Mouse (Mus musculus): ENCODE data around the gene Socs1. TPM values are rescaled to one million over a fixed set of nuclear protein-coding genes. Genes with fewer than 3 reads are reported as not detected.
"Not testable (repeated sequence)": the region's sequence is repeated elsewhere in the genome, so short reads cannot be mapped to it uniquely, and the experiment has no call there.

Socs1 gene
- total RNA-seq (2021): 1 to 10 TPM; 1.2 to 1.5 TPM

DNA sequence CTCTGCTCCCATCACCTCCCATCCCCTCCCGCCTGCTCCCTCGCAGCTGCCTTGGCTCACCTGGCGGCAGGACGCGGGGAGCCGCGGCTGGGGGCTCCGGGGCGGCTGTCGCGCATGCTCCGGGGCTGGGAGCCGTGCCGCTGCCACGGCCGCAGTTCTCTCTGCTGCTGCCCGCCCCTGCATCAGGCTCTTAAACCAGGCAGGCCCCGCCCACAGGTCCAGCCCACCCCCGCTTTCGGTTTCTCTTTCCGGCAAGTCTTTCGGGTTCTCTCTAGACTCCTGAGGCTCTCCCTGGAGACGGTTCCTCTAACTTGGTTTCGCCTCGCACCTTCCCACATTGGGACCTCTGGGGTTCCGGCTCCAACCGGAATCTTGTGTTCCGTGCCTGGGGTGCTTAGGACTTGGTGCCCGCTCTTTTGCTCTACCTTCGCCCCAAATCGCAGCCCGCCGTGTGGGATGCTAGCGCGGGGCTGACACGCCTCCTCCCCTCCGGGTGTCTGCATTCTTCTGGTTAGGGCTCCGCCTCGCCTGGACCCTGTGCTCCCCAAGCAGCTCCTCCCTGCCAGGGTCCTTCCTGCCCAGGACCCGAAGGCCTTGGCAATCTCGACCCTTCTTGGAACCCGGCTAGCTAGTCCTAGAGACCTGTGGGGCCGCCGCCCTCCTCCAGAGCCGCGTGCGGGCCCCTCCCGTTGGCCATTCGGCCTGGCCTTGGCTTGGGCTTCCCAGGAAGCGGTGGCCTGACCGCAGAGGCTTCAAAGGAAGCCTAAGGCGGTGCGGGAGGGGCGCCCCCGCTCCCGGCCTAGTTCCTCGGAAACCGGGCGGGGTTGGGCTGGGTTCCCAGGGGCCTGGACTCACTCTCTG, at the start of gene Socs1:
Socs1 (minus strand) TSS at position 166 of the 861 bp plus-strand sequence.
- intact Hi-C loops (cut with DNase I): loop anchor here (1.0 to 5.0 kb wide), 7 partner anchors 47 to 215 kb away; no protein-coding TSS in a partner anchor
- peak; percentile 88 to 91 for DNase-seq

DNA sequence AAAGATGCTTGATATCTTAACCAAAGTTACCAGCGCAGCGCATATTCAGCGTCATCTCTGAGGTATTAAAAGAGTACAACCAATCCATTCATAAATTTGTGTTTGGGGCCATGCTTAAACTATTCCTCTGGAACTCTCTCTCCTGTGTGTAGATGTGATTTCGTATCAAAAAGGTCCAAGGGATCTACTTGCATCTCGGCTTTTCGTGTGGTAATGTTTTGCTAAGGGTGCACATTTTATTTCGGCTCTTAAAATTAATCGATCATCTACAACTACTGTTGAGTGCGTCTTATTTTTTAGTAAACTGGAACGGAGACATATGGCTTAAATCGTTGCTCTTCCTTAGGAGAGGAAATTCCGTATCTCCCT, 49.2 kb upstream of the Socs1 start:
- intact Hi-C loops (cut with DNase I): no loop called here

DNA sequence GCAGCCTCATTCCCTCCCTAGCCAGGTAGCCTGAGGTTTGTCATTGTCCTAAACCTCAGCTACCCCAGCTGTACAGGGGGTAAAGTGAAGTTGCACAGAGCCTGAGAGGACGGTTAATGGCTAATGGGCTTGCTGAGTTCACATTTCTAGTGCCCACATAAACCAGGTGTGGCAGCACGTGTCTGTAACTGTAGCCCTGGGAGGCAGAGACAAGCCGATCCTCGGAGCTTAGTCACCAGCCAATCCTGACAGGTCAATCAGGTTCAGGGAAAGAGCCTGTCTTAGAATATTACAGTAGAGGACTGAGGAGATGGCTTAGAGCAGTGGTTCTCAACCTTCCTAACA, 43.1 kb upstream of the Socs1 start:
- no peak for DNase-seq
- intact Hi-C loops (cut with DNase I): no loop called here

More for the DNA sequence above, 49.2 kb upstream of the Socs1 start:
- no peak for DNase-seq

DNA sequence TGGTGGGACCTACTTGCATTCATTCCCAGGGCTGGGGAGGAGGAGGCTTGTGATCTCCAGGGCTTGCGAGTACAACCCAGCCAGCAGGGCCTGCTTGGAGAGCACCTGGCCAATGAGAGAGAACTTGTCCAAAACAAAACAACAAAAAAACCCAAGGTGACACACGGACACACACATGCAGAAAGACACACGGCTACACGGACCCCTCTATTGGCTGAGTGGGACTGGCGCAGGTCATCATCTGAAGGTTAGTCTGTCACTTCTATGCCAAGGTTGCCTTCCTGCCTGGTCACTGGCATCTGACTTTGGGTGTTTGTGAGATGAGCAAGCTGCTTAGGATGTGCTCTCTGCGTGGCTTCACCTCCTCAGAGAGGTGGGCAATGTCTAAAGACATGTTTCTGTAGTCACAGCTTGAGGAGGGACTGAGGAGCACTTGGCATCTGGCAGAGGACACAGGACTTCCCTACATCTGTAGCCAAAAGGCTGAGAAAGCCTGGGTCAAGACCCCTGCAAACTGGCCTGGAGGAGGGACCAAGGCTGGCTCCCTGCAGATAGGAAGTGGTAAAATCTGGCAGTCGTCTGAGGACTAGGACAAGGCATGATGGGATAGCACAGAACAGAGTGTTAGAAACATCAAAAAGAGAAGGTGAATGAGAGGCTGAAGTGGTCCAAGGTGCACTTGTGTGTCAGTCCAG, 42.6 kb upstream of the Socs1 start:
- DNase-seq: no peak
- intact Hi-C loops (cut with DNase I): no loop called here

DNA sequence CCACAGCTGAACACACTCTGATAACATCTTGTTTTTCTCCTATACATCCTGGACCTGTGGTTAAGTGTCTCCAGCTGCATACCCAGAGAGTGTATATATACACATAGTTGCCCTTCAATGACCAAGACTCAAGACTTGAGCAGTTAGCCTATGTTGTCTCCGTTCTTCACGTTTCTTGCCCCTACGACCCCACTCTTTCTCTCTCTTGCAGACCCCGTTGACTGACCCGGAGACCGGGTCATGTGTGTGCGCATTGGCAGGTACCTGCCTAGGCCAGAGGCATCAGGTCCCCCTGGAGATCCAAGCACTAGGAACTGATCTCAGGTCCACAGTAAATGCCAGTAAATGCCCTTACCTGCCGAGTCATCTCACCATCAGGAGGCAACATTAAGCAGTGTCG, 41.9 kb upstream of the Socs1 start:
- intact Hi-C loops (cut with DNase I): no loop called here
- no peak for DNase-seq

GRCm38 (mm10) chr16:10825840-10826239, 40.5 kb upstream of the Socs1 start:
- no peak for DNase-seq
- intact Hi-C loops (cut with DNase I): no loop called here

GRCm38 (mm10) chr16:10824536-10824935, 39.2 kb upstream of the Socs1 start:
- intact Hi-C loops (cut with DNase I): no loop called here

DNA sequence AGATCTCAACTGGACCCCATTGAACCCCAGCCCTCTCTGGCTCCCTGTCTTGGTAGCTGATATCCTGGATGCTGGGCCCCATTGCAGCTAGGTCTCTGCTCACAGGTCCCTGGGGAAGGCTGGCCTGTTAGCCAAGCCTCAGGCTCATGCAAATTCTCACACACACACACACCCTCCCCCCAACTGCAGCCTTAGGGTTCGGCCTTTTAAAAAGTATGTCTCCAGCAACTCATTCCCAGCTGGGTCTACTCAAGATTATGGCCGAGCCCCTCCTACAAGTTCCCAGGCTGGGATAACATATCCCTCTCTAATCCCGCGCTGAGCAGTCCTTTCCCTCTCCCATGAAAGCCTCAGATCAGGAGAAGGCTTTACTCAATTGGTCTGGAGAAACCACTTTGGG, 36.1 kb upstream of the Socs1 start:
- no peak for DNase-seq
- intact Hi-C loops (cut with DNase I): no loop called here

More at GRCm38 (mm10) chr16:10824536-10824935, 39.2 kb upstream of the Socs1 start:
- DNase-seq: no peak

GRCm38 (mm10) chr16:10819966-10820365, 34.6 kb upstream of the Socs1 start:
- intact Hi-C loops (cut with DNase I): no loop called here
- DNase-seq: peak in 1 of 2 experiments; percentile 40

- DNase-seq: no peak
- intact Hi-C loops (cut with DNase I): no loop called here
These were observed 33.3 kb upstream of the Socs1 start for GRCm38 (mm10) chr16:10818579-10819135.

DNA sequence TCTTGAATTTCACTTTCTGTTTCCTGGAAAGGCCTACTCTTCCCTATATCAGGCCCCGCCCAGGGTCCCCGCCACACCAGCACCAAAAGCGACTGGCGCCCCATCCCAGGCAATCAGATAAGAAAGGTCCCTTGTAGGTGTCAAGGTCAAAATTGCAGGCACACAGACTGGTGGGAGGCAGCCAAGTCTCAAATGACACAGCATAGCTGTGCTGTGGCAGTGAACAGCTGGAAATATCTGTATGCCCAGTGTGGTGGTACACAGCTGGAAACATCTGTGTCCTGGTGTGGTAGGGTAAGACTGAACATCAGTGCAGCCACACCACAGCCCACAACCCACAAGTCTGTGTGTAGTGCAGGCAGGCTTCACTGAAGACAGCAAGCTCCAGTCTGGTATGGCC, 29.5 kb upstream of the Socs1 start:
- intact Hi-C loops (cut with DNase I): no loop called here
- no peak for DNase-seq

DNA sequence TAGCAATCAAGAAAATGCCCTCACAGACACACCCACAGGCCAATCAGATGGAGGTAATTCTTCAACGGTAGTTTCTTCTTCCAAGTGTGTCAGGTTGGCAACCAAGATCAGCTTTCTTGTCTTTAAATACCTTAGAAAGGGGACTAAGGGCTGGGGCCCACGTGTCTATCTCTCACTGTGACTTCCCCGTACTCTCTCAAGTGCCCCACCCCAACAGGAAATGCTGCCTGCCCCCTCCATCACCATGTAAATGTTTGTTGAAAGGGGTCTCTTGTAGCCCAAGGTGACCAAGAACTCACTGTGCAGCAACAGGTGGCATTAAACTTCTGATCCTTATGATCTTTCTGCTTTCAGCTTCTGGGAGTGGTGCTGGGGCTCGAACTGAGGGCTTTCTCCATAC, 28.4 kb upstream of the Socs1 start:
- DNase-seq: no peak
- intact Hi-C loops (cut with DNase I): no loop called here

- no peak for DNase-seq
- intact Hi-C loops (cut with DNase I): no loop called here
These were observed 27.6 kb upstream of the Socs1 start, which contains the start of gene Gm11172 for GRCm38 (mm10) chr16:10812865-10813371. TSS of gene Gm11172 (plus strand) at chr16:10812915.

GRCm38 (mm10) chr16:10810376-10810775, 25.0 kb upstream of the Socs1 start:
- intact Hi-C loops (cut with DNase I): no loop called here
- DNase-seq: no peak

GRCm38 (mm10) chr16:10805789-10806527, 20.6 kb upstream of the Socs1 start, which contains the start of gene Prm1:
TSS of gene Prm1 (minus strand) at chr16:10805839.
- no peak for DNase-seq

GRCm38 (mm10) chr16:10802420-10802819, 17.1 kb upstream of the Socs1 start:
- intact Hi-C loops (cut with DNase I); DNase-seq: not testable (repeated sequence)

More at GRCm38 (mm10) chr16:10805789-10806527, 20.6 kb upstream of the Socs1 start, which contains the start of gene Prm1:
- intact Hi-C loops (cut with DNase I): no loop called here

DNA sequence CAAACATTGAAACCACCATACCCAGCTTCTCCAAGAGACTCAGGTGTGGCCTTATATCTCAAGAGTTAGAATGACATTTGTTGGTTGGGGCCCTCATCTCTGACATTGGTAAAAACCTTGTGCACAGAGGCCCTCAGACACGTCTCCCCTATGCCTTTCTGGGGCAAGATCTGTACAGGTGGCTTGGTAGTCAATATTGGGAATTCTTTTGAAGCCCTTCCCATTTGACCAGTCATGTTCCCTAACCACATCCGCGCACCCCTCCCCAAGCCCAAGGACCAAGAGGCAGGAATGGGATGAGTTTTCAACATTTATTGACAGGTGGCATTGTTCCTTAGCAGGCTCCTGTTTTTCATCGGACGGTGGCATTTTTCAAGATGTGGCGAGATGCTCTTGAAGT, 10.7 kb upstream of the Socs1 start, which contains the start of gene Prm2:
Prm2 (minus strand) TSS at position 101 of the 400 bp plus-strand sequence.
- intact Hi-C loops (cut with DNase I): no loop called here
- no peak for DNase-seq

GRCm38 (mm10) chr16:10790702-10791101, 5.4 kb upstream of the Socs1 start, which contains the start of gene Prm3:
TSS of gene Prm3 (minus strand) at chr16:10790914.
- intact Hi-C loops (cut with DNase I): no loop called here
- DNase-seq: no peak

DNA sequence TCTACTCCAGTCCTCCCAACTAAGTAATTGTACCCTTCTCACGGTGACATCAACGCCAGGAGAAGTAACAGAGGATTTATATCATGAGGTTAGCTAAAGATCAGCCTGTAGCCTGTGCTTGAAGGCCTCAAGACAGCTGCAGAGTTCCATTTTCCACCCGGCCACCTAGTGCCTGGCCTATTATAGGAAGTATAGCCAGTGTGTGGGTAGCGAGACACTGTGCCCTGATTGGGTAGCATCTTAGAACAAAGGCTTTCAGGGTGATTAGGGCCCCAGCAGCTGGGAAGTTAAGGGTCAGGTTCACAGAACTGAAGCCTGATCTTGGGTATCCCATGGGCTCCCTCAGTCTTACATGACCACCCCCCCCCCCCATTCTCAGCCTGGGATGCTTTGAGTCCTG, 3.5 kb upstream of the Socs1 start:
- intact Hi-C loops (cut with DNase I): loop anchor here (5.0 kb wide), 2 partner anchors 78 to 202 kb away; no protein-coding TSS in a partner anchor
- DNase-seq: no peak

- no peak for DNase-seq
- intact Hi-C loops (cut with DNase I): loop anchor here (5.0 kb wide), 2 partner anchors 79 to 201 kb away; no protein-coding TSS in a partner anchor
These were observed 2.9 kb upstream of the Socs1 start, which contains the start of gene Tnp2 for GRCm38 (mm10) chr16:10788271-10788670. TSS of gene Tnp2 (minus strand) at chr16:10788660.
